Mouse (Mus musculus) ES-E14 (cell line): ENCODE results near the gene S1pr2.

Source experiments
- CHD2 ChIP-seq: IDR thresholded peaks from 2 replicates; pipeline ENCODE4 v1.6.1; 2014; ENCODE audit warnings: mild to moderate bottlenecking, low read depth, low read length, inconsistent platforms
- MAFK ChIP-seq: IDR thresholded peaks from 2 replicates; pipeline ENCODE4 v1.6.1; 2014; ENCODE audit warnings: mild to moderate bottlenecking, low read depth, low read length, inconsistent platforms; ENCODE audit not compliant: insufficient read depth
- ZNF384 ChIP-seq: IDR thresholded peaks from 2 replicates; pipeline ENCODE4 v1.6.1; 2012; ENCODE audit warnings: low read depth, low read length, inconsistent platforms

DNA sequence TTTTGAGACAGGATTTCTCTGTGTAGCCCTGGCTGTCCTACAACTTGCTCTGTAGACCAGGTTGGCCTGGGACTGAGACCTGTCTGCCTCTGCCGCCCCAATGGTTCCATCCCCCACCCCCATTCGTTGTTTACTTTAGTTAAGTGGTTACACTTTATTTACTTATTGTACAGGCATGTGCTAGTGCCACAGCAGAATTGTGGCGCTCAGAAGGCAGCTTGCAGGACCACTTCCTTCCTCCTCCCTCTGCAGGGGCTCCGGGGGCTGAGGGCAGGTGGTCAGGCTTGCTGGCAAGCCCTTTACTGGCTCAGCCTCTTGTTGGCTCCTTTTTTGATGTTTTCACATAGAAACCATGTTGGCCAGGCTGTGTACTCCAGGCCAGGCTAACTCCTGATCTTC is 40.6 kb upstream of the S1pr2 start:
- TF ChIP-seq MAFK (no peak), CHD2 (no peak), ZNF384 (no peak)
